Mouse (Mus musculus) testis, adult 10 weeks (tissue): Measurements from ENCODE around the gene Tmie. TPM values are rescaled to one million over a fixed set of nuclear protein-coding genes. Genes with fewer than 3 reads are reported as not detected.

Experiments used
- polyA plus RNA-seq: library from polyadenylated mRNA; stranded (reverse); fragments of 350-450 nt; fragmentation: Illumina TruSeq; extraction: RNeasy Lipid Tissue Mini Kit (QIAGEN cat#74804); gene quantifications from one replicate; pipeline ENCODE4 v1.2.3, GENCODE M21; 2014; ENCODE audit warnings: low read depth, low replicate concordance

Tmie gene
- 1.7 TPM for polyA plus RNA-seq

GRCm38 (mm10) chr9:110879998-110880561, at the start of gene Tmie:
TSS of gene Tmie (minus strand) at chr9:110880113.

GRCm38 (mm10) chr9:110916786-110917185, 36.9 kb upstream of the Tmie start, which contains the start of gene Fam240a:
TSS of gene Fam240a (minus strand) at chr9:110916861.

GRCm38 (mm10) chr9:110879191-110879920, 557 bp downstream of the Tmie start, which contains the start of gene Als2cl:
TSS of gene Als2cl (plus strand) at chr9:110879870.

GRCm38 (mm10) chr9:110857781-110858472, 22.0 kb downstream of the Tmie start, which contains the start of gene Prss50:
TSS of gene Prss50 (plus strand) at chr9:110857967.

GRCm38 (mm10) chr9:110844206-110844605, 35.7 kb downstream of the Tmie start, which contains the start of gene Prss46:
TSS of gene Prss46 (plus strand) at chr9:110844506.

GRCm38 (mm10) chr9:110834411-110834810, 45.5 kb downstream of the Tmie start, which contains the start of gene Prss45:
TSS of gene Prss45 (plus strand) at chr9:110834588.

GRCm38 (mm10) chr9:110826390-110826789, 53.5 kb downstream of the Tmie start, which contains the start of gene Prss43:
TSS of gene Prss43 (plus strand) at chr9:110826690.

Other genes with a start within 250 kb of the Tmie start
- gene Nbeal2, start 226.0 kb downstream of the Tmie start, polyA plus RNA-seq, result 0.21 TPM
- gene Ccdc12, start 223.6 kb downstream of the Tmie start, polyA plus RNA-seq, result 1.4 TPM
- gene Myl3, start 138.3 kb downstream of the Tmie start, polyA plus RNA-seq, result not detected
- 0.11 TPM for gene Pth1r, start 133.0 kb downstream of the Tmie start, polyA plus RNA-seq
- gene Prss42, start 81.9 kb downstream of the Tmie start, polyA plus RNA-seq, result 31.9 TPM
- 11.8 TPM for gene Prss44, start 66.1 kb downstream of the Tmie start, polyA plus RNA-seq
- 7.0 TPM for gene Prss43, start 53.4 kb downstream of the Tmie start, polyA plus RNA-seq
- 6.0 TPM for gene Prss45, start 45.5 kb downstream of the Tmie start, polyA plus RNA-seq
- 21.8 TPM for gene Prss46, start 35.6 kb downstream of the Tmie start, polyA plus RNA-seq
- 5.6 TPM for gene Prss50, start 22.1 kb downstream of the Tmie start, polyA plus RNA-seq
- gene Als2cl, start 243 bp downstream of the Tmie start, polyA plus RNA-seq, result 0.70 TPM
- not detected for gene Fam240a, start 36.7 kb upstream of the Tmie start, polyA plus RNA-seq
- 0.41 TPM for gene Tdgf1, start 66.0 kb upstream of the Tmie start, polyA plus RNA-seq
- gene Lrrc2, start 71.4 kb upstream of the Tmie start, polyA plus RNA-seq, result 0.94 TPM
- gene Rtp3, start 110.5 kb upstream of the Tmie start, polyA plus RNA-seq, result 0.31 TPM
- 0.38 TPM for gene Ltf, start 139.2 kb upstream of the Tmie start, polyA plus RNA-seq
- 0.22 TPM for gene Ccrl2, start 177.4 kb upstream of the Tmie start, polyA plus RNA-seq
- 469 TPM for gene Lrrfip2, start 237.5 kb upstream of the Tmie start, polyA plus RNA-seq